Mouse (Mus musculus) retina, adult 2 months (tissue): Measurements from ENCODE around the gene Cyb5r3.
A peak's percentile ranks its signal among the peaks of the same experiment; 100 is the strongest.
"Not testable (repeated sequence)": the region's sequence is repeated elsewhere in the genome, so short reads cannot be mapped to it uniquely, and the experiment has no call there.

Source experiments
- DNase-seq: peaks from one replicate; pipeline ENCODE4 v3.0.0-alpha.2; 2012; ENCODE audit warnings: low read depth, low spot score

The Cyb5r3 gene

DNA sequence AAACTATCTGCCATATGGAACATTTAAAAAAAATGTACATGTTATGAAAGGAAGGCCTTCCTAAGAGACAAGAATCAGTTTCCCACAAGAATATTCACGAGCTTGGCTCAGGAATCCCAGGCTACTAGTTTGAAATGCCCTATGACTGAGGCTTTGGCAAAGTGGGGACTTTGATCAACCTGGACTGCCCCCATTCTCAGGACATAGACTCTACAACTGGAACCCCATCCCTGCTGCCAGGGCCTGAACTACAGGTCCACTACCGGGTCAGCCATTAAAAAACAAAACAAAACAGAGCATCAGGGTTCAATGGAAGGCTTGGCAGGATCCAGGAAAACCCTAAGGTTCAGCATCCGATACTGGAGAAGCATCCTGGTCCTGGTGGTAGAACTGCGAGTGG lies 21.7 kb downstream of the Cyb5r3 start:
- DNase-seq: no peak

DNA sequence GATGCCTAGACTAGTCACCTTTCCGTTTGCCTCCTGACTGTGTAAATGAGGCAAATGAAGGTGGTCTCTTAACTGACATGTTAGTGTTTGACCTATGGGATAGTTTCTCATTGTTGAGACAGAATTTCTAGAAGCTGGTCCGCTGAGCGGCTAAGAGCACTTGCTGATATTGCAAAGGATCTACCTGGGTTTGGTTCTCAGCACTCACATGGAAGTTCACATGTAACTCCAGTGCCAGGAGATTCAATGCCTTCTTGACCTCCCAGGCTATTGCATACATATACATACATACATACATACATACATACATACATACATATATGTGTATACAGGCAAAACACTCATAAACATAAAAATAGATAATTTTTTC lies 22.3 kb downstream of the Cyb5r3 start:
- DNase-seq: no peak

DNA sequence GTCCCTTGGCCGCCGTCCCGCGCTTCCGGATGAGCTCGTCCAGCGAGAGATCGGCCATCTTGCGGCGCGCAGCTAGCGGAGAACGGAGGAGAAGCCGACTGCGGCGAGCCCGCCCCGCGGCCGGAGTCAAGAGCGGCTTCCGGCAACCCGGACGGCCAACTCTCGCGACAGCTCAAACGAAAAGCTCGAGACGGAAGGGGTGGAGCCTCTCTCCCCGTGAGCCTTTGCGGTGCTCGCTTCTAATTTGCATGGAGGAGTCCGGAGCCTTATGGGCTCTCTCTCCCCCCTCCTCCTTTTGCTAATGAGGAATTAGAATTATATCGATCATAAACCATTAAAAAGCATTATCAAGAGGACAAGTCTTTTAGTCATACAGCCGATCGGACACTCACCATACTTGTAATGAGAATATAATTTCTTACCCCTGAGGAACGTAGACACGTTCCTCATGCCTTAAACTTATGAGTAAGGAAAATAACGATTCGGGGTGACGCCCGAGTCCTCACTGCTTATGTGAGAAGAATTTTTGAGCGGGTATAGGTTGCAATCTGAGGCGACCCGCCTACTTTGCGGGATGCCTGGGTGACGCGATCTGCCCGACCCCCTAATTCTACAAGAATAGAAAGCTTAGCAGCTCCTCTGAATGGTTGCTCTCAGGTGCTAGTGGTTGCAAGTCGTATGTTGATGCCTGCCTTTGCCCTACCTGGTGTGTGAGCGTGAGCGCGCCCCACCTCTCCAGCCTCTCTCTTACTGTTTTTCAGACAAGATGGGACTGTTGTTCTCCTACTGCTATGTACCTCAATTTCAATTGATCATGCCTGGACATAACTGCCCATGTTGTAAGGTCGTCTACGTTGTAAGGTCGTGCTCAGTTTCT lies 23.0 kb downstream of the Cyb5r3 start, which contains the start of gene Poldip3:
Gene Poldip3, minus strand, starts transcription at position 189 of the 877 bp plus-strand sequence.
- peak; percentile 99 for DNase-seq

DNA sequence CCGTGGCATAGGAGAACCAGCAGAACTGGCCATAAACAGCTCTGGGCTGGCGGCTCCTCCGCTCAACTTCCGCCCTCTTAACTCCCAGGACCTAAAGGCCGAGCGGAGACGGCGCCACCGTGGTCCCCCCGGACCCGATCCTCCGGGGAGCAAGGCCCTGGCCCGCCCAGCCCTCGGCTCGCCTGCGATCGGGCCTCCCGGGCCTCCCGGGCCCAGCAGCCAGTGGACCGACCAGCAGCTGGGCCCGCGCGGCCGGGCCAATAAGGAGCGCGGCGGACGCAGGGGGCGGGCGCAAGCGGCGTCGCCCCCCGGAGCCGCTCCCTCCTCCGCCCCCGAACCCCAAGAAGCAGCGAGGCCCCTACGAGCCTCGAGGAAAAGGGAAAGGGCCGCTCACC lies 23.6 kb downstream of the Cyb5r3 start:
- no peak for DNase-seq

DNA sequence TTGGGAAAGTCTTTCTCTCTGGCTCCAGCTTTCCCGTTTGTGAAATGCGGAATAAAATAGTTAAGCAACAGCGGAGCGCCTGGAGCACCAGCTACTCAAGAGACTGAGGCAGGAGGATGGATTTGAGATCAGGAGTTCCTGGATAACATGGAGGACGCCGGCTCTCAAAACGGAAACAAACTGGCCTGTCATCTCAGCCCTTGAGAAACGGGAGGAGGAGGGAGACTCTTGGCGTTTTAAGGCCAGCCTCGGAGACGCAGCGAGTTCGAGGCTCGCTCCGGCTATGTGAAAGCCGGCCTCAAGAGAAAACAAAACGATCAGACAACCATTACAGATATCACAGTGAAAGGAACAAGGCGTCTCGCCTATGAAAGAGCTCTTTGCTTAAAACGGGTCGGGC lies 24.0 kb downstream of the Cyb5r3 start:
- no peak for DNase-seq

DNA sequence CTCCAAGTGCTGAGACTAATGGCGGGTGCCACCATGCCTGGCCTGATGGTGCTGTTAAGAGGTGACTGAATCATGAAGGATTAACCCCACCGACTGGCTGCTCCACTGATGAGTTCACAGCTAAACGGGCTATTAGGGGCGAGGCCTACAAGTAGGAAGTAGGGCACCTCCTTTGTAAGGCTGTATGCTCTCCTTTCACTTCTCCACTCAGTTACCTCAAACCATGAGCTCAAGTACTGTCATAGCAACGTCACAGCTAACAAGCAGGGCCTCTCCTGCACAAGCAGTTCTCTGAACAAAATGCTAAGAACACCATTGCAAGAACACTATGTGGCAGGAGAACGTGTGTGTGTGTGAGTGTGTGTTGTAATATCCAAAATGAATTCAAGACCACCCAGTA lies 26.9 kb downstream of the Cyb5r3 start:
- DNase-seq: no peak

DNA sequence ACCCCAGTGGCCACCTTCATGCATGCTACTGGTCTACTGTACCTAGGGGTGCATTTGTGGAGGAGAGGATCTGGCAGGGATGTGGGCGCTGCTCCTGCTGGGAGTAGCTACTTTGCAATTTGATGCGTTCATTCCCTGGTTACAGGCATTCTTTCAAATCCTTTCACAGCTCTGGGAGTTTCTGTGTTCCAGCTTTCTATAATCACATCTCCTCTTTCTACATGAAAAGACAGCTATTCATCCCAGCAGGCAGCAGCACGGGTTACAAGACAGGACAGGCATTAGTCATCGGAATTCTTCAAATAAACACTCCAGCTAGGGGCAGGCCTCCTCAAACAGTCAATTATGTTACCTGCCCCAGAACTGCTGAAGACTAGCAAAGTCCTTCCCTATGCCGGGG lies 29.5 kb downstream of the Cyb5r3 start:
- DNase-seq: no peak

DNA sequence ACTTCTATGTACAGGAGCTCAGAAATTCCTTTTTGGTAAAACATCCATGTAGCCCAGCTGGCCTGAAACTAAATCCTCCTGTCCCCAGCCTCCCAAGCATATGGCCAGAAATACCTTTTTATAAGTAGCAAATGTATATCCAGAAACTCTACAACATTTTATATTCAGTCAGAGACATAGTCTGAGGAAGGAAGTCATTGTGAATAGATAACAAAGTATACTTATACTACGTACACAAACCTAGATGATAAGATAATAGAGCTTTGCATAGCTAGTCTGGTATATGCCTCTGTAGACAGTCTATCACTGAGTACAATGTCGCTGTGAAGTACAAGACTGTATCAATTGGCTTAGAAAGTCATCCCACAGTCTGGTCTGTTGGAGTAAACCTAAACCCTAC lies 36.7 kb downstream of the Cyb5r3 start:
- no peak for DNase-seq

DNA sequence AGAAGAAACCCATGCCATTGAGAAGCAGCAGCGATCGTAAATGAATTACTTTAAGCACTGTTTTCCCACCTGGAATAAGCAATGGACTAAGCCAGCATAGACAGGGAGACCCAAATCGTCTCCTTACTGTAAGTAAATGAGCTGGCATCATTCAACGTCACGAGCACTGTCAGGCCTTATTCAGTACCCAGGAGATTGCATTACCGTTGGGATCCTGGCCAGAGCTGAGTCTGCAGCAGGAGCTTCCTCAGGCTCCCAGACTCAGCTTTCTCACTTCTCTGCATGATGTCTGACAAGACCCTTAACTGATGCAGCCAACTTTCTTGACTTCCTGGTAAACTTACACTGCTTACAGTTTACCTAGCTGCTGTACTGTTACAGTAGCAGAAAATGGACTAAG lies 37.7 kb downstream of the Cyb5r3 start:
- no peak for DNase-seq

DNA sequence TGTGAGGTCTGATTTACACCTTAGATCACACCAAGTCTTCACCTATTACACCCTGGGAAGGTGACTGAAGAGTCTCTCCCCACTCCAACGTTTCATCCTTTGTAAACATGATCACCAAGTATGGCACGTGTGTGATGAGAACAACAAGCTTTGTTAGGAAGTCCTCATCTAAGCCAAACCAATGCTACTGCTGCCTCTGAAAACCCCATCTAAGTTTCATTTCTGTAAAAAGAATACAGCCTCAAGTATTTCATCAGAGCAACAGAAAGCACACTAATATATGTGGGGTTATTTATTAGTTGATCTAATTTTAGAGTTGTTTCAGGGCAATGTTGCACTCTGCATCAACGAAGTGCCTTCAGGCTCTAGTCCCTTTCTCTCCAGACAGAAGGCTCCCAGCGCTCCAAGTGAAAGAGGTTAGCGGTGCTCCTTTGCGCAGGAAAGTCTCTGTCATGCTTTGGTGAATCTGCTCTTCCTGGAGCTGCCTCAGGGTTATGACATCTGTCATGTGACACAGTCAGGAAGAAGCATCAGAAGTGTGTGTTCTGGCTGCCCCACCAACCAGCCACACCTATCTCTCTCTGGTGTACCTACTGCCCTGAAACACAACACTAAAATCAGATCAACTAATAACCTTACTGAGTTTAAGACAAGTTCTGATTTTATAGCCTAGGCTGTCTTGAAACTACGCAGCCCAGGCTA lies 42.7 kb downstream of the Cyb5r3 start:
- DNase-seq: no peak

DNA sequence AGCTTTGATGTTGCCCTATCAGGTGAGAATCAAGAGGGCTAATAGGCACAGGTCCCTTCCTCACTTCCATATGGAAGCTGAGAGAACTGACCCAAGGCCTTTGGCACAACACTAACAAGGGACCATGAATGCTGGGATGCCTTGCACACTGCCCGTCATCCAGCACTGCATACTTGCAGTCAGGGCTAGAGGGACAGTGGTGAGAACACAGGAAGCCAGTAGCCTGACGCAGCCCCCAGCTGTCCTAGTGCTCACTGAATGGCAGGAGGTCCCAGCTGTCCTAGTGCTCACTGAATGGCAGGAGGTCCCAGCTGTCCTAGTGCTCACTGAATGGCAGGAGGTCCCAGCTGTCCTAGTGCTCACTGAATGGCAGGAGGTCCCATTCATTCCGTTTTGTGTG lies 45.4 kb downstream of the Cyb5r3 start:
- not testable (repeated sequence) for DNase-seq

DNA sequence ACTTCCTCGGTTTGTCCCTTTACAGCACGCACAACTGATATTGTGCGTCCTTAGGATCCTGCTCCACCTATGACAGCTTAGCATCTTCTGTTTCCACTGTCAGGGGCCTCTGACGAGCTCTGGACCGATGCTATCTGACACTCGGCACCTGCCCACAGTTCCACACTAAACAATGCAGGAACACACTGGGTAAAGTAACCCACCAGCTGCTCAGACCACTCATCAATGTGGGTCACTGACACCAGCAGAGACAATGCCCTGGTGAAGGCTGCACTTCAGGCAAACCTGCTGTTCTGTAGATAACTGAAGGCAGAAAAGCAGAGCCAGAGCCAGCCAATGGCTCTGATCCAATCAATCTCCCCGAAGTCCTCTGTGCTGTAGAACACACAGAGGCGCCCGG lies 45.8 kb downstream of the Cyb5r3 start:
- DNase-seq: no peak

DNA sequence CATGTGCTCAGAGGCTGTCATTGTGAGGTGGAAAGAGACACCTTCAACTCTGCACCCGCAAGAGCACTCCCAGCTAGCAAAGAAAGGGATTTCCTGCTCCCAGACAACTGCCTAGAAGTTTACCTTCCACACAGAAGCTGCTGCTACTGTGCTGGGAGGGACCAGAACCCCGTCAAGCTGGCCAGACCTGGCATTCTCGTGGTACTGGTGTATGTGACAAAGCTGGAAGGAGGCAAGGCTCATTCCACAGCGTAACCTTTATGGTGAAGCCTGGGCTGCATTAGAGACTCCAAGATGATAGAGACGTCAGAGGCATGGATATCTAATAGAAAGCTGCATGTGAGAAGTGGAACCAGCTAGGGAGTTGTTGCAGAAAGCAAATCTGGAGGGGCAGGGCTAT lies 47.8 kb downstream of the Cyb5r3 start:
- no peak for DNase-seq

DNA sequence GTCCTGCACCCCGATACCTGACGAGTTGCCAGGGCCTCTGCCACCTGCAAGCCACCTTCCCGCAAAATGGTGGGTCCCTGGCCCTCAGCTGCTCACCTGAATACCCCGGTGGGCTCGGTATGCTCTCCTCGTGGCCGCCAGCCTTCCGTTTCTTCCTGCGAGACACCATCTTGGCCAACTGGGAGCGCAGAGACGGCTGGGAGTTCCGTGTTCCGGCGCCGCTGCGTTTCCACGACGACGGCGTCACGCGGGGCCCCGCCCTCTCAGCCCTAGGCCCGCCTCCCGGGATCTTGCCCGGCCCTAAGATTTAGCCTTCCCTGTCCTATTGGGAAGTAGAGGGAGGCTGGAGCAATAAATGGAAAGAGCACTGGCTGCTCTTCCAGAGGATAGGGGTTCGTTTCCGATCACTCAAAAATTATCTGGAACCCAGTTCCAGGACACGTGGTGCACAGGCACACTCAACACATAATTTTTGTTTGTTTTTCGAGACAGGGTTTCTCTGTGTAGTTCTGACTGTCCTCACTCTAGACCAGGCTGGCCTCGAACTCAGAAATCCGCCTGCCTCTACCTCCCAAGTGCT lies 49.7 kb downstream of the Cyb5r3 start, which contains the start of gene Rrp7a:
Gene Rrp7a, minus strand, starts transcription at position 236 of the 580 bp plus-strand sequence.
- DNase-seq: peak; percentile 72

DNA sequence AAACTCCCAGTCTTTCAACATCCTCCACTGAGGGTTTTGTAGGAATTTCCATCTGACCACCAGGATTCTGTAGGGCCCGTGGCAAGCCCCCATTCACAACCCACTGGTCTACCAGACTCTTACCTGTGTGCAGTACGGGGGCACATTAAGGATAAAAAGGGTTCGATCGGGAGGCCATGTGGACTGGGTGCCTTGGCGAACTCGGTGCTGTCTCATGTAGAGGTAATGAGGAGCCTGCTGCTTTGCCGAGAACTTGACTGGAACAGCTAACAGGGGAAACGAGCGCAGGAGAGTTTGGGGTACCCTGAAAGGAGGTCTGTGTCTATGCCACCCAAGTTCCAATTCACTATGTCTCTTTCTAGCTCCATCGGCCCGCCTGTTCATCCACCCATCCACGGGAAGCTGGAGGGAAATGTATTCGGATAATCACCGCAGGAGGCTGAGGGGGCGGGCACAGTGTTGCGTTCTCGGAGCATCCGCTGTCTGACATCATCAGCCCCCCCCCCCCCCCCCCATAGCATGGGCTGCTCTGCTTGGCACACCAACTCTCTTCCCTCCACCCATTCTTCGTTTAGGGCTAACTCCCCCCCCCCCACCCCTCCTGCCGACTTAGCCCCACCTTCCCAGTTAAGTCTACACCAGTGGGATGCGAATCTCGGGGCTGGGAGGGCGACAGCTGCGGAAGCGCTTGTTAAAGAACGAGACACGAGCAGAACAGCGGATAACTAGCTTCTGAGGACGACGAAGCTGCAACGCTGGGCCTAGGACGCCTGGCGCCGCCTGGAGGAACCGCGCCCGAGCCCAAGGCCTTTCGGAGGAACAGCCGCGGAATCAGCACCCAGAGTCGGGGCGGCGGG lies 50.5 kb downstream of the Cyb5r3 start:
- DNase-seq: no peak

DNA sequence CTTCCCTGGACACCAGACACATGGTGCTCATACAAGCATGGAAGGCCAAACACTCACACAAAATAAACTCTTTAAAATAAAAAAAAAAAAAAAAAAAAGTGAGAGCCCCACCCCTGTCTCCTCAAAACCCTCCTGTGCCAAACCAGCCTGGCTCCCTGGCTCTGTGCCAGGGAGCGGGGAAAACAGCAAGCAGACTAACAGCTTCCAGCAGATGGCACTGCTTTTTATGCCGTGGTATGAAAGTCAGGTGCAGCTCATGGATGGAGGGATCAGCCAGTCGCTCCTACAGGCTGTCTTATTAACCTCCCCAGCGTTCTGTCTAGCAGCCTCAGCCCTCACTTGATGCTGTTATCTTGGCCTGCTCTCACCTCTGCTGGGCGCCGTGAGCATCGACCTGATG lies 54.0 kb downstream of the Cyb5r3 start:
- DNase-seq: peak; percentile 43

DNA sequence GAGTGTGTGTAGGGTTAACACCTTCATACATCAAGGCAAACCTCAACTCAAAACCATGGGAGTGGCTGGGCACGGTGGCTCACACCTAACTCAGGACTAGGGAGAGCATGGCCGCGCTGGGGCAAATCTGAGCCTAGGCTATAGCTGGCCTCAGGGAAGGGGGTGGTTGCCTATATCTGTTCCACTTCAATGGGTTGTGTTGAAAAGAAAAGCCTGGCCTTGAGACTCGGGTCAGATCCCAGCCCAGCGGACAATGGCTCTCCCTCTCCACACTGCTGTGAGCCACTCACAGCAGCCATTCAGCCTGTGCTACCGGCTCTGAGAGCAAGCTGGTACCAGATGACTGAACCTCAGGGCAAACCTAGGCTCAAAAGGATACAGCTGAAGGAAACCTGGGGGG lies 57.3 kb downstream of the Cyb5r3 start:
- no peak for DNase-seq

DNA sequence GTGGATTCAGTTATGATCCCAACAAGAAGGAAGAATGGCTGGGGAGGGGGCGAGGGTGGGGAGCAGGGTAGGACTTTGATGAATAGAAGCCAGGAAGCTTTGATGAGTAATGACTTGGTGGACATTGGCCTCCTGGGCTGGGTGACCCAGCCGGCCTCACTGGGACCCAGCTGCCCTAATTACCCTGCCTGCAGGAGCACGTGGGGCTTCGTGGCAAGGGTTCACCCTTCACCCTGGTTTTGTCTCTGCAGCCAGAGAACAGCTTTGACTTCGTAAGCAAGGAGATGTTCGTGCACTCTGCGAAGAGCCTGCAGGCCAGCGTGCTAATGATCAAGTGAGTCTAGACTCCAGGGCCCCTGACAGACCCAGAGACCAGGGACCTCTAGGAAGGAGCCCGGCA lies 58.3 kb downstream of the Cyb5r3 start:
- DNase-seq: no peak

DNA sequence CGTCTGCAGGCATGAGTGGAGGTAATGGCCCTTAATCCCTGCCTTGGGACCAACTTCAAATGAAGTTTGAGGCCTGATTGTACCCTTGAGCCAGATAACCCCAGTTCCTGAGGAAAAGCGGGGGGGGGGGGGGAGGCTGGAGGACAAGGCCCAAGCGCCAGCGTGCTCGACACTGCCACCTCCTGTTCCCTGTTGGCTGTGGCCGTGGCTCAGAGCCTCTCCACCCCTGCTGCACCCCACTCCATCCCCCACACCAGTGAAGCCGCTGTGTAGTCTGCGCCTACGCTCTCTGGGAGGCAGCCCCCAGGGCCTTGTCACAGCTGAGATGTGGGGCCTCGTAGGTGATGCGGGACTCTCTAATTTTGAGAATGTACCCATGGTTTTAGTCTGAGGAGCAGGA lies 59.5 kb downstream of the Cyb5r3 start:
- DNase-seq: peak; percentile 33

DNA sequence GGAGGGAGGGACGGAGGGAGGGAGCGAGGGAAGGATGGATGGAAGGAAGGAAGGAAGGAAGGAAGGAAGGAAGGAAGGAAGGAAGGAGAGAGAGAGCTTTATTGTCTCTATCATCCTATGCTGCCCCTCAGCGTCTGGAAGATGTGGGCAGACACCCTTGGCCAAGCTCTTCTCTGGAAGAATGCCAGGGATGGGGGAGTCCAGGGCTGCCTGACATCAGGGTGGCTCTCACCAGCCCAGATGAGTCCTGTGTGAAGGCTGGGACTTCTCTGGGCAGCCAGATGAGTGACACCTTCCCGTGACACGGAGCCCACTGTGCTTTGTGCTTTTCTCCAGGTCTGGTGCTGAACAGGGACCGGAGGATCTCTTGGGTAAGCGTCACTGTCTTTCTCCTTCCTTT lies 60.5 kb downstream of the Cyb5r3 start:
- DNase-seq: no peak

DNA sequence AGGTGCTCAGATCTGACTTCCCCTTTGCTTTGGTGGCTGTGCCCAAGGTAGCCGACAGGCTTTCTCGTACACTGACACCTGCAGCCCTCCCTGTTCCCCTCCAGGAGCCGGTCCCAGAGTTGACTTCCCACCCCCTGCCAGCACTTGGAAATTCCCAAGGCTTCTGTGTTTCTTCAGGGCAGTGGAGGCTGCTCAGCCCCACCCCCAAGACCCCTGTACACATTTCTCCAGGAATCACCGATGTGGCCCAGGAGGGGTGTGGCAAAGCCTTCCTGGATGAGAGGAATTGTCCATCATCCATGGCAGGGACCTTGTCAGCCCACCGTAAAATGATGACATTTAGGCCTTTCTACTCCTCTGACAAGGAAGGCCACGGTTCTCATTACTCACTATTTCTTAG lies 61.1 kb downstream of the Cyb5r3 start:
- DNase-seq: no peak

DNA sequence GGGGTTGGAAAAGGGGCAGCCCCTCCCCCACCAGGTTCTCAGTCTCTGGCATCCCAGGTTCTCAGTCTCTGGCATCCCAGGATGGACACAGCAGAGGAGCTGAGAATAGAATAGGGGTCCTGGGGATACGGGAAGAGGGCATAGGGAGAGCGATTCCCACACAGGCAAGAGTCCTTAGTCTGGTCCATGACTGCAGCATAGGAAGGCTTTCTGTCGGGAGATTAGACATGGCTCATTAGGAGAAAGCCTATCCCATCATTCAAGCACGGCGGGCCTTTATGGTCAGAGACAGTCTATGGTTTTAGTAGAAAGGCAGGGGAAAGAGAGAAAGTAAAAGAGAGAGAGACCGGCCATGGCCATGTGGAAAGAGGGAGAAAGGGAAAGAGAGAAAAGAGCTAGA lies 64.6 kb downstream of the Cyb5r3 start:
- DNase-seq: no peak
